Mouse (Mus musculus): Measurements from ENCODE around the gene Olfr1462. TPM values are rescaled to one million over a fixed set of nuclear protein-coding genes. Genes with fewer than 3 reads are reported as not detected.

Olfr1462 gene
- not detected in 2 replicates for polyA plus RNA-seq (2012; ENCODE audit: low replicate concordance)

DNA sequence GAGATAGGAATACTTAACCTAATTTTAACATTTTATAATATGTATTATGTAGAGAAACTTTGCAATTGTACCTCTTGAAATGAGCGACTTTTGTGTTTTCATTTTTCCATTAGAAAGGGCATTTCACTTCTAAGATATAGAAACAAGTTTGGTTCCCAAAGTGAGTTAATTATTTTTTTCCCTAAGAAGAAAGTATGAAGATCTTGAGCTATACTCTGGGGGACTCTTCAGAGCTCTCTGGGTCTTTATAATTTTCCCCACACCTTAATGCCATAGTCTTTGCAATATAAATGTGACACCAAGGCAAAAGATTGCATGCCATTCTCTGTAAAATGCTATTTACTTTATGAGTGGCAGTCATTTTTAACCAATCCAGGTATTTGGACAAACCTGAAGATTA is at the start of gene Olfr1462:
Gene Olfr1462, plus strand, starts transcription at position 301 of the 400 bp plus-strand sequence.

DNA sequence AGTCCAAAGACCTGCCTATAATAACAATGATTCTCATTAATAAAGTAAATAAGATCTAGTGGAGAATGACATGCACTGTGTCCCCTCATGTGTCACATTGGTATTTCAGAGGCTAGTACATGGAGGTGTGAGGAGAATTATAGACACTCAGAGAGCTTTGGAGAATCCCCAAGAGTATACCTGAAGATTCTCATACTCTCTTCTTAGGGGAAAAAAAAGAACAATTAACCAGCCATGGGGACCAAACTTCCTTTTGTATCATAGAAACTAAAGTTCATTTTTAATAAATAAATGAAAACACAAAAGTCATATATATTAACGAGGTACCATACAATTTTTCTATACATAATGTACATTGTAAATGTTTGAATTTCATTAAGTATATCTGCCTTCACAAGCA is 36.1 kb upstream of the Olfr1462 start, which contains the start of gene Olfr1459:
Gene Olfr1459, minus strand, starts transcription at position 101 of the 400 bp plus-strand sequence.

GRCm38 (mm10) chr19:13162700-13163099 is 22.8 kb upstream of the Olfr1462 start, which contains the start of gene Olfr1461:
Gene Olfr1461 (plus strand): TSS chr19:13163000.

DNA sequence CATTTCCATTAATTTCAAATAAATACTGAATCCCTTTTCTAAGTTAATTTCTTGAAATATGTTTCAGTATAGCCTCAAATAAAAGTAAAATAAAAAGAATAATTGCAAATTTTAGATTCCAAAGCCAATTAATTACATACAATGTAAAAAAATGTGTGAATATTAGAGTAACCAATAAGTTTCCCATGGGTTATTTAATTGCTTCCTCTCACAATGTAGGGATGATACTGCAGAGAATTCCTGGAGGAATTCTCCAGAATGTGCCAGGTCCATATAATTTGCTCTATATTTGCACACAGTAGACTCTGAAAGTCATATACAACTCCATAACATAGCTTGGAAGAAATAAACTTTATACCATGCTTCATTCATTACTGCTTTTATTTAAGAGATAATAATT is 45.5 kb downstream of the Olfr1462 start, which contains the start of gene Olfr1463:
Gene Olfr1463, plus strand, starts transcription at position 301 of the 400 bp plus-strand sequence.

Other genes starting within 250 kb of the Olfr1462 start
- gene Olfr1450, start 235.5 kb upstream of the Olfr1462 start, polyA plus RNA-seq (2012; ENCODE audit: low replicate concordance), result not detected in 2 replicates
- gene Olfr1451, start 190.7 kb upstream of the Olfr1462 start, polyA plus RNA-seq (2012; ENCODE audit: low replicate concordance), result not detected in 2 replicates
- not detected in 2 replicates for gene Olfr1453, start 157.4 kb upstream of the Olfr1462 start, polyA plus RNA-seq (2012; ENCODE audit: low replicate concordance)
- not detected in 2 replicates for gene Olfr1454, start 125.1 kb upstream of the Olfr1462 start, polyA plus RNA-seq (2012; ENCODE audit: low replicate concordance)
- gene Olfr1457, start 87.8 kb upstream of the Olfr1462 start, polyA plus RNA-seq (2012; ENCODE audit: low replicate concordance), result not detected in 2 replicates
- not detected in 2 replicates for gene Olfr1458, start 79.0 kb upstream of the Olfr1462 start, polyA plus RNA-seq (2012; ENCODE audit: low replicate concordance)
- not detected in 2 replicates for gene Olfr1459, start 36.2 kb upstream of the Olfr1462 start, polyA plus RNA-seq (2012; ENCODE audit: low replicate concordance)
- gene Olfr1461, start 22.7 kb upstream of the Olfr1462 start, polyA plus RNA-seq (2012; ENCODE audit: low replicate concordance), result not detected in 2 replicates
- gene Olfr1463, start 45.6 kb downstream of the Olfr1462 start, polyA plus RNA-seq (2012; ENCODE audit: low replicate concordance), result not detected in 2 replicates
- not detected in 2 replicates for gene Olfr1465, start 129.8 kb downstream of the Olfr1462 start, polyA plus RNA-seq (2012; ENCODE audit: low replicate concordance)
- not detected in 2 replicates for gene Olfr1466, start 153.1 kb downstream of the Olfr1462 start, polyA plus RNA-seq (2012; ENCODE audit: low replicate concordance)
- gene Olfr1467, start 176.5 kb downstream of the Olfr1462 start, polyA plus RNA-seq (2012; ENCODE audit: low replicate concordance), result 0.19 TPM in 1 of 2 replicates, not detected in the other
- gene Olfr1469, start 222.1 kb downstream of the Olfr1462 start, polyA plus RNA-seq (2012; ENCODE audit: low replicate concordance), result not detected in 2 replicates